Mouse (Mus musculus): ENCODE results near the gene Cyyr1.

DNA sequence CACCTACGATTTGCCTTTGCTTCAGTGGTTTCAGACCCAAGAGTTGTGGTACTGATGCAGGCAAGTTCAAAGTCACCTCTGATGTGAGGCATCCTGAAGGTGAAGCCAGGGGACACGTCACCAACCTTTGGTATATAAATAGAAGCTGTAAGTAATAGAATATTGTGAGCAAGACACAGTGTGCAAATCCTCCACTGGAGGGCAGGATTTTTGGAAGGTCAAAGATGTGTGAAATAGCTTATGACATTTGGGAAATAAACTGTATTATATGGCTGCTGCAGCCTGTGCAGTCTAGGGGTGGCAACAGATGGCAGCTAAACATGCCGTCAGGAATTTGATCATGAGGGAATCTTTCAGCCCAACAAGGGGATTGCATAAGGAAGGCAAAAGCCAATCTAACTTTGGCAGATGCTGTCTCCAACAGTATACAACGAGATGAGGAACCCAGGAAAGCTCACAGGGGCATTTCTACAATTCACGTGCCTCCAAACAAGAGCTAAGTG lies 65.0 kb downstream of the Cyyr1 start:
- TF ChIP-seq POLR2A (IDR thresholded peaks at IDR 0.05; ENCODE audit: insufficient read depth, low read depth, low read length) (no peak), CTCF (IDR thresholded peaks at IDR 0.05) (peak; percentile 55), EP300 (IDR thresholded peaks at IDR 0.05; ENCODE audit: insufficient read depth, low read depth, low read length) (no peak)

All from heart, adult 2 months (tissue).